Mouse (Mus musculus): ENCODE measurements around the gene Afmid. TPM values are rescaled to one million over a fixed set of nuclear protein-coding genes. Genes with fewer than 3 reads are reported as not detected.
A peak's percentile ranks its signal among the peaks of the same experiment; 100 is the strongest.
"Not testable (repeated sequence)": the region's sequence is repeated elsewhere in the genome, so short reads cannot be mapped to it uniquely, and the experiment has no call there.

Afmid gene
- polyA plus RNA-seq, 1 experiment from 2014 or later: 5.8 TPM

DNA sequence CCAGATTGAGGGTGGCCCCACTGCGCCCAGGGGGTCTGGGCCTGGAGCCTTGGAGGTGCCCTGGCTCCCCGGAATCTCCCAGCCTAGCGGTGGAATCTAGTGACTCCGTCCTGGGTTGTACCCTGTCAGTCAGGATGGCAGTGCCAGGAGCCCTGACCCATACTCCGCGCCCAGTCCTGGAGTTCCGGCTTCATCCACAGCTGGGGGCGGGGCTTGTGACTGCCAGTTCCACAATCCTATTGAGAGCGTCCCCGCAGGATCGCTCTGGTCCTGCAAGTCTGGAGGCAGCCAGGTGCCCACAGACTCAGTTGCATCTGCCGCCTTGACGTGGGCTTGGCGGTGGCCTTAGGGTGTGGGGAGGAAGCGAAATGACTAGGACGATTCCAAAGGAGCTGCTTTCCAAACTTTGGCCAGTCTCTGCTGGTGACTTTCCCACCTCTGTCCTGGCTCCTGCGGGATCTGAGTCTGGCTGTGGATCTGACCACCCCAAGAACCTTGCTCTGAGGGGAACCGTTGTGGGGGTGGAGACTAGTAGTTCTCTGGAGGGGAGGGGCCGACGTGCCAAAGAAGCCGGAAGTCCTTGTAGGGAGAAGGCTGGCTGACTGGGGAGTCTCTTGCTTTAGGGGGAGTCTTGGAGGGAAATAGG, 15.2 kb upstream of the Afmid start:
- Histone ChIP-seq H3K9ac (peak overlapping the region; percentile 41), H3K36me3 (peaks cover 35% of the 10 kb centered on the region)
- under 1% methylated on average over 21 of the region's 21 CpGs for WGBS

DNA sequence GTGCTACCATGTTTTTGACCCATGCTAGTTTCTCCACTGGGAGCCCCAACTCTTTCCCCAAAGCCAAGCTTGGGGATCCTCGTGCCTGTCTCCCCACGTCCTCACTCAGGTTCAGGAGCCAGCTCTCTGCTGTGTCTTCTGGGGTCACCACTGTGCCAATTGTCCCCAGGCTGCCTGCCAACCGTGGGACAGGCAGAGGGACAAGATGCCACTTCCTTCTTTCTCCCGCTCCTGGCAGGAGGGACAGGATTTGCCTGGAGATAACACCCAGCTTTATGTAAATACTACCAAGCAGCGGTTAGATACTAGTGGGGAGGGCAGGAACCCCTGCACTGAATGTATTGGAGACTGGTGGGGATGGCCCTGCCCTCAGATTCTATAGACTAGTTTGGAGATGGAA, 11.9 kb upstream of the Afmid start:
- Histone ChIP-seq H3K27ac (replicated peaks) (no peak overlapping the region), H3K36me3 (peaks cover 62% of the 10 kb centered on the region), H3K9ac (no peak overlapping the region)

More for the DNA sequence above, 15.2 kb upstream of the Afmid start:
- H3K27ac ChIP-seq (replicated peaks): peak overlapping the region; percentile 80
- ATAC-seq (ENCODE audit: insufficient number of reproducible peaks, low FRiP score, low TSS enrichment, low read depth): peak; percentile 79
- peak overlapping the region; percentile 98 for H3K4me2 ChIP-seq (replicated peaks)
- no peaks in the 10 kb centered on the region for H3K9me3 ChIP-seq (replicated peaks)
- H3K4me1 ChIP-seq: peaks cover 21% of the 10 kb centered on the region
- H3K4me3 ChIP-seq (replicated peaks): peak overlapping the region; percentile 71
- H3K27me3 ChIP-seq: no peaks in the 10 kb centered on the region

DNA sequence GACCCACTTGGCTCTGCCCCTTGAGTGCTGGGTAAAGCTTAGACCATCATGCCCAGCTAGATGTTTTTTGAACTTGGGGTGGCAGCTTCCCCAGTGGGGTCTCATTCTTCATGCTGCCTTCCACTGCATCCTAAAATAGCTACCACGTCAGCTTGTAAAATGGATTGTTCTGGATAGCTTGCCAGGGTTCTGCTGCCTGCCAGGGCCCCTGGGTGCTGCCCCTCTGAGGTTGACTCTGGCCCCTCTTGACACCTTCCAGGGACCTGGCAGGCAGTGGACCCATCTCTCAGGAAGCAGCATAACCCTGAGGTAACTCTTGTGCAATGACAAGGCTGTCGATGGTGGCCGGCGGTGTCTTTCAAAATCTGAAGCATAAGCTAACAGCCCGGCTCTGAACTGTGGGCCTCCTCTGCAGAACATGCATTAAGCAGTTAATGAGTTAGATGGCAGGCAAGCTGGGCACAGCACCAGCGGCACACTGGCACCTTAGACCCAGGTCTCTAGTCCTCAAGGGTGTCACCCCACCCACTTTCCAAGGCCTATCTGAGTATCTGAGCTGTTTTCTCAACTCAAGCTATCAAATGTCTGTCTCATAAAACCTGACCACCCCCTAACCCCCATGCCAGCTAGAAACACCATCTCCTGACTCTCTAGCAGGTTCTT, 10.9 kb upstream of the Afmid start:
- H3K4me2 ChIP-seq (replicated peaks): no peak overlapping the region
- H3K9ac ChIP-seq: no peak overlapping the region
- peaks cover 66% of the 10 kb centered on the region for H3K36me3 ChIP-seq

More for the DNA sequence above, 11.9 kb upstream of the Afmid start:
- Histone ChIP-seq H3K4me1 (peaks cover 21% of the 10 kb centered on the region), H3K9me3 (replicated peaks) (no peaks in the 10 kb centered on the region), H3K27me3 (no peaks in the 10 kb centered on the region), H3K4me2 (replicated peaks) (no peak overlapping the region), H3K4me3 (replicated peaks) (no peak overlapping the region)
- ATAC-seq (ENCODE audit: insufficient number of reproducible peaks, low FRiP score, low TSS enrichment, low read depth): no peak
- 77% methylated on average over 5 of the region's 5 CpGs for WGBS

DNA sequence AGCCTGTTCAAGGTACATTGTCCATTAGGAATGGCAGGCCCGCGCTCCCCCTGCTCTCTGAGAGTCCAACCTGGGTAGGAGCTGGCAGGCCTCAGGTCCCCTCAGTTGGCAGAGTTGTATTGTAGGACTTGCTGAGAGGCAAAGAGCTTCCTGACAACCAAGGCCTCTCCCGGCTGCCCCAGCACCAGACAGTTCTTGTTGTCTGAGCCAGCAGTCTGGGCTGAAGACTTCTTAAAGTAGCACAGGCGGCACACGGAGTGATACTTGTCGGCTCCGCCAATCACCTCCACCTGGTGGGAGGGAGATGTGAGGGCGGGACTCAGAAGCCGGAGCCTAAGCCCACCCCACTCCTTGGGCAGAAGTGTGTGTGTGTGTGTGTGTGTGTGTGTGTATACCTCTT, 9.9 kb upstream of the Afmid start:
- H3K4me2 ChIP-seq (replicated peaks); H3K9me3 ChIP-seq (replicated peaks); ATAC-seq (ENCODE audit: insufficient number of reproducible peaks, low FRiP score, low TSS enrichment, low read depth); H3K27ac ChIP-seq (replicated peaks); H3K9ac ChIP-seq; H3K27me3 ChIP-seq; H3K4me3 ChIP-seq (replicated peaks): not testable (repeated sequence)
- Histone ChIP-seq H3K36me3 (peaks cover 72% of the 10 kb centered on the region), H3K4me1 (peaks cover 14% of the 10 kb centered on the region)
- 76% methylated on average over 9 of the region's 9 CpGs for WGBS

More for the DNA sequence above, 10.9 kb upstream of the Afmid start:
- Histone ChIP-seq H3K9me3 (replicated peaks) (no peaks in the 10 kb centered on the region), H3K27me3 (no peaks in the 10 kb centered on the region), H3K4me3 (replicated peaks) (no peak overlapping the region), H3K27ac (replicated peaks) (no peak overlapping the region), H3K4me1 (peaks cover 23% of the 10 kb centered on the region)
- WGBS: 90% methylated on average over 6 of the region's 6 CpGs
- no peak for ATAC-seq (ENCODE audit: insufficient number of reproducible peaks, low FRiP score, low TSS enrichment, low read depth)

DNA sequence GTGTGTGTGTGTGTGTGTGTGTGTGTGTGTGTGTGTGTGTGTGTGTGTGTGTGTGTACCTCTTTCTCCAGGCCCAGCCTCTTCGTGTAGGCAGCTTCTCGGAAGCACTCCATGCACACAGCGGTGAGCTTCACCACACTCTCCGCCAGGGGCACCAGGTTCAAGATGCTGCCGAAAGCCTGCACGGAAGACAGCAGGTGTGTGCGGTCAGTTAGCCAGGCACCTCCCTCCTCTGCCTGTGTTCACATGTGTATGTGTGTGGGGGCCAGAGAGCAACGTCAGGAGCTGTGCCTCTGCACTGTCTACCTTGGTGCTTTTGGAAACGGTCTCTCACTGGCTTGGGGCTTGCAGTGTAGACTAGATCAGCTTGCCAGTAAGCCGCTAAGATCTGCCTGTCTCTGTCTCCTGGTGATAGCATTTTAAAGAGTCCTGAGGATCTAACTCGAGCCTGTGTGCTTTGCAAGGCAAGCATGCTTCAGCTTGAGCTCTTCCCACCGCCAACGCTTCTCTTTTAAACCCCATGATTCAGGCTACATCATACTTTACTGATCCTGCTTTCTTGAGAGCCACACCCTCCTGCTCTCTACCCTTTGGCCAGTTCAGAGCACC, 9.2 kb upstream of the Afmid start:
- Histone ChIP-seq H3K27ac (replicated peaks) (no peak overlapping the region), H3K4me1 (peaks cover 8% of the 10 kb centered on the region)

DNA sequence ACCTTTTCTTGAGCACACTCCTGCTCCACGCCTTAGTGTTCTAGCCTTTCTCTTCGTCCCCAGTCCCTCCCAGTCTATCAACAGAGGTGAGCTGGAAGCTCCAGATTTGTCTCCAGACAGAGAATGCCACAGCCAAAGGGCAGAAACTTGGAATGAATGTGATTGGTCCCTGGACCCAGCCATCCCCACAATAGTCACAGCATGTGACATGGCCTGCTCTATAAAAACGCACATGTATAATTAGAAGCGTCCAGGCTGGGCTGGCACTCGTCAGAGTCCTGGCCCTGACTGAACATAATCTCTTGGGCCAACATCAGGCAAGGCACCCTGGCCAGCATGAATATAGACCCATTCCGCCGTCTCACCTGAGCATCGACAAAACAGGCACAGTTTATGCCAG, 6.6 kb upstream of the Afmid start:
- no peak overlapping the region for H3K4me3 ChIP-seq (replicated peaks)
- no peaks in the 10 kb centered on the region for H3K9me3 ChIP-seq (replicated peaks)
- no peak overlapping the region for H3K27ac ChIP-seq (replicated peaks)
- no peak overlapping the region for H3K4me2 ChIP-seq (replicated peaks)
- peaks cover 30% of the 10 kb centered on the region for H3K4me1 ChIP-seq
- WGBS: 76% methylated on average over 8 of the region's 8 CpGs
- peaks cover 66% of the 10 kb centered on the region for H3K36me3 ChIP-seq
- no peak overlapping the region for H3K9ac ChIP-seq
- ATAC-seq (ENCODE audit: insufficient number of reproducible peaks, low FRiP score, low TSS enrichment, low read depth): no peak
- no peaks in the 10 kb centered on the region for H3K27me3 ChIP-seq

More for the DNA sequence above, 9.2 kb upstream of the Afmid start:
- no peak overlapping the region for H3K4me2 ChIP-seq (replicated peaks)
- no peak overlapping the region for H3K9ac ChIP-seq
- peaks cover 78% of the 10 kb centered on the region for H3K36me3 ChIP-seq
- H3K9me3 ChIP-seq (replicated peaks): no peaks in the 10 kb centered on the region
- no peaks in the 10 kb centered on the region for H3K27me3 ChIP-seq
- no peak overlapping the region for H3K4me3 ChIP-seq (replicated peaks)
- 82% methylated on average over 13 of the region's 13 CpGs for WGBS
- ATAC-seq (ENCODE audit: insufficient number of reproducible peaks, low FRiP score, low TSS enrichment, low read depth): no peak

DNA sequence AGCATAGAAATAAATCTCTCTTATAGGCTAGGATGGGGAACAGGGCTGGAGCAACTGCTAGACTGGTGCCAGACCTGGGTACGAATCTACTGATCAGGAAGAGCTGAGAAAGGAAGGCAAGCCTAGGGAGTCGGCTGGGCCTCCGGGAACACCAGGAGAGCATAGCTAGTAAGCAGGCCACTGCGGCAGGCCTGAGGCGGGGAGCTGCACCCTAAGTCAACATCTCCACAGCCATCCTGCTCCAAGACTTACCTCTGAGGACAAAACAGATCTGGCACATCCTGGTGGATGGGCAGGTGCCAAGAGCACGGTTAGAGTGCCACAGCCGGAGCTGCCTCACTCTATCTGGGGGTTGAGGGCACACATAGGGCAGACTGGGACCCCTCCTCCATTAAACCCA, 5.6 kb upstream of the Afmid start:
- ATAC-seq (ENCODE audit: insufficient number of reproducible peaks, low FRiP score, low TSS enrichment, low read depth): no peak
- 93% methylated on average over 7 of the region's 7 CpGs for WGBS
- no peak overlapping the region for H3K4me2 ChIP-seq (replicated peaks)
- no peaks in the 10 kb centered on the region for H3K9me3 ChIP-seq (replicated peaks)
- no peak overlapping the region for H3K4me3 ChIP-seq (replicated peaks)
- no peak overlapping the region for H3K27ac ChIP-seq (replicated peaks)
- H3K27me3 ChIP-seq: no peaks in the 10 kb centered on the region
- H3K36me3 ChIP-seq: peaks cover 56% of the 10 kb centered on the region
- H3K9ac ChIP-seq: no peak overlapping the region
- H3K4me1 ChIP-seq: peaks cover 40% of the 10 kb centered on the region

DNA sequence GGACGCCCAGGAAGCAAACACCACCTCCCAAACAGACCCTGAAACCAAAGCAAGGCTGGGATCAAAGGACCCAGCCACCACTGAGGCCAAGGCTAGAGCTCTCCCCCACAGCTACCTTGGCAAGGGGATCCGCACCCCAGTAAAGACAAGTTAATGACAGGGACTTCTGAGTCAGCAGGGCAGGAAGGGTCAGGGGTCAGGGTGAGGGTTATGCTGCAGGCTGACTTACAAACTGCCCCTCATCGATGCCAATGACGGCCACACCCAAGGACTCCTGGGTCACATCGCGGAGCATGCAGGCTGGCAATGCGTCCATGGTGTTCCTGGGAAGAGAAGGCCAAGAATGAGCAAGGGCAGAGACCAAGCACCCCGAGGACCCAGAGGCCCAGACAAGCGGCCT, 3.9 kb upstream of the Afmid start:
- Histone ChIP-seq H3K27ac (replicated peaks) (no peak overlapping the region), H3K4me1 (peaks cover 54% of the 10 kb centered on the region), H3K36me3 (peaks cover 45% of the 10 kb centered on the region), H3K9ac (no peak overlapping the region), H3K4me3 (replicated peaks) (no peak overlapping the region), H3K4me2 (replicated peaks) (no peak overlapping the region), H3K9me3 (replicated peaks) (no peaks in the 10 kb centered on the region), H3K27me3 (no peaks in the 10 kb centered on the region)
- 87% methylated on average over 9 of the region's 9 CpGs for WGBS
- ATAC-seq (ENCODE audit: insufficient number of reproducible peaks, low FRiP score, low TSS enrichment, low read depth): no peak

DNA sequence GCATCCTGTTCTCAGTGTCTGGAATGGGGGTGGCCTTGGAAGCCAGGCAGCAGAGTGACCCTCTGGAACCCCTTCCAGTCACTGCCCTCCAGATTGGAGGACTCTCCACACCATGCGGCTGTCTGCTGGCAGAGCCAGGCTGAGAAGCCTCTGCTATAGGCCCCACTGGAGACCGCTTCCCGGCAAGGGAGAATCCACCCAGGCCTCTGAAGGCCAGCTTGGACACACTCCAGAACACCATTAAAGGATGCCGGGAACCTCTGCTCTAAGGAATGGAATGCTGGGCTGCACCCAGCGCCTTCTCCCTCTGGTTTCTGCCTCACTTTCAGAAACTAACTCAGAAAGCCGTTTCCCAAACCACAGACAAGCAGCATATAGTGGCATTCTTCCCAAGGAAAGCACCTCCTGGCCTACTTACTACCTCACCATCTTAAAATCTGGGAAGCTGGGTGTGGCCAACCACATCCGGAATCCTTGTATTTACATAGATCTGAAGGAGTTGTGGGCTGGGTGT, 2.9 kb upstream of the Afmid start:
- Histone ChIP-seq H3K9me3 (replicated peaks) (no peaks in the 10 kb centered on the region), H3K27ac (replicated peaks) (peak overlapping the region; percentile 52), H3K4me2 (replicated peaks) (no peak overlapping the region), H3K4me3 (replicated peaks) (no peak overlapping the region), H3K9ac (no peak overlapping the region), H3K27me3 (no peaks in the 10 kb centered on the region), H3K4me1 (peaks cover 63% of the 10 kb centered on the region), H3K36me3 (peaks cover 37% of the 10 kb centered on the region; the same call in 1 of the 2 replicates)
- WGBS: 59% methylated on average over 7 of the region's 7 CpGs
- no peak for ATAC-seq (ENCODE audit: insufficient number of reproducible peaks, low FRiP score, low TSS enrichment, low read depth)

DNA sequence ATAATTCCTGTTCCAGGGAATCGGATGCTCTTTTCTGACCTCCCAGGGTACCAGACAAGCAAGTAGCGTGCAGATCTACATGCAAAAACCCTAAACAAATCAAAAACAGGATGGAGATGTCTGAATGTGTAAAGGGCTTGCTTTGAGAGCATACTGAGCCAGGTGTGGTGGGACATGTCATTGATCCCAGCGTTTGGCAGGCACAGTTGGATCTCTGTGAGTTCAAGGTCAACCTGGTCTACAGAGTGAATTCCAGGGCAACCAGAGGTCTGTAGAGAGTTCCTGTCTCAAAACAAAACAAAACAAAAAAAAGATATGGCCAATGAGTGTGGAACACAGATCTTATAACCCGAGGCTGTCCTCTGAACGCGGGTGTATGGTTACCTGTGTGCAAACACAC, 2.3 kb upstream of the Afmid start:
- peak overlapping the region; percentile 52 for H3K27ac ChIP-seq (replicated peaks)
- WGBS: 79% methylated on average over 6 of the region's 6 CpGs
- H3K9me3 ChIP-seq (replicated peaks): no peaks in the 10 kb centered on the region
- peaks cover 69% of the 10 kb centered on the region for H3K4me1 ChIP-seq
- no peak overlapping the region for H3K9ac ChIP-seq
- no peak for ATAC-seq (ENCODE audit: insufficient number of reproducible peaks, low FRiP score, low TSS enrichment, low read depth)
- H3K4me3 ChIP-seq (replicated peaks): no peak overlapping the region
- H3K36me3 ChIP-seq: peaks cover 31% of the 10 kb centered on the region; the same call in 1 of the 2 replicates
- peak overlapping the region; percentile 92; the same call in 1 of the 2 replicates for H3K4me2 ChIP-seq (replicated peaks)
- no peaks in the 10 kb centered on the region for H3K27me3 ChIP-seq

All from embryonic facial prominence, embryonic 15.5 days (tissue).